Mouse (Mus musculus) MEL (cell line): ENCODE results near the gene Zfp598. TPM values are rescaled to one million over a fixed set of nuclear protein-coding genes. Genes with fewer than 3 reads are reported as not detected.

Experiments
- DNase-seq: peaks from one replicate; pipeline ENCODE4 v3.0.0; 2011; ENCODE audit warnings: low read depth, low spot score
- H3K27ac ChIP-seq: 2 replicates; pipeline ENCODE4 v1.5.1; 2012; ENCODE audit warnings: low read depth, mild to moderate bottlenecking, control low read depth, low read length, moderate library complexity; ENCODE audit not compliant: control insufficient read depth
- H3K27me3 ChIP-seq, 2 experiments: fragments of 150-350 bp in 1 of 2; sonication (generic) in 1 of 2; 2 replicates each; pipeline ENCODE4 v1.6.1; 2012; ENCODE audit warnings: low read length in 2 of 2, mild to moderate bottlenecking in 2 of 2, improper control_type of control experiment in 1 of 2, moderate library complexity in 1 of 2; ENCODE audit not compliant: insufficient read depth in 2 of 2, control insufficient read depth in 1 of 2
- H3K36me3 ChIP-seq, 2 experiments: 2 replicates each; pipeline ENCODE4 v1.6.1; 2012 to 2014; ENCODE audit warnings: low read length in 2 of 2, improper control_type of control experiment in 1 of 2, inconsistent platforms in 1 of 2, mild to moderate bottlenecking in 1 of 2; ENCODE audit not compliant: insufficient read depth in 2 of 2, control insufficient read depth in 1 of 2
- H3K4me1 ChIP-seq, 2 experiments: fragments of 150-350 bp in 1 of 2; sonication (generic) in 1 of 2; 2 replicates each; pipeline ENCODE4 v1.6.1; 2012; ENCODE audit warnings: low read length in 2 of 2, improper control_type of control experiment in 1 of 2, mild to moderate bottlenecking in 1 of 2; ENCODE audit not compliant: insufficient read depth in 2 of 2, control insufficient read depth in 1 of 2
- H3K4me3 ChIP-seq, 2 experiments: fragments of 150-350 bp in 1 of 2; sonication (generic) in 1 of 2; 2 replicates each; pipeline ENCODE4 v1.5.1; 2012; ENCODE audit warnings: low read depth in 2 of 2, low read length in 2 of 2, mild to moderate bottlenecking in 2 of 2, moderate library complexity in 2 of 2, control low read depth in 1 of 2, improper control_type of control experiment in 1 of 2; ENCODE audit not compliant: control insufficient read depth in 1 of 2, insufficient read depth in 1 of 2
- H3K79me2 ChIP-seq: 2 replicates; pipeline ENCODE4 v1.6.1; 2012; ENCODE audit warnings: mild to moderate bottlenecking, low read length, moderate library complexity; ENCODE audit not compliant: control insufficient read depth, poor library complexity, insufficient read depth
- H3K9ac ChIP-seq: 2 replicates; pipeline ENCODE4 v1.6.1; 2012; ENCODE audit warnings: low read depth, mild to moderate bottlenecking, control low read depth, low read length, moderate library complexity; ENCODE audit not compliant: control insufficient read depth, poor library complexity, severe bottlenecking
- H3K9me3 ChIP-seq: fragments of 150-350 bp; sonication (generic); replicated peaks from 2 replicates; pipeline ENCODE4 v1.6.1; 2012; ENCODE audit warnings: mild to moderate bottlenecking, low read length, improper control_type of control experiment, moderate library complexity; ENCODE audit not compliant: insufficient read depth
- BHLHE40 ChIP-seq: IDR thresholded peaks from 2 replicates; pipeline ENCODE4 v1.6.1; 2012; ENCODE audit warnings: low read depth, mild to moderate bottlenecking, inconsistent platforms, low read length, improper control_type of control experiment, borderline replicate concordance
- CHD2 ChIP-seq: IDR thresholded peaks from 2 replicates; pipeline ENCODE4 v1.6.1; 2011; ENCODE audit warnings: low read length, improper control_type of control experiment
- E2F4 ChIP-seq: IDR thresholded peaks from 2 replicates; pipeline ENCODE4 v1.6.1; 2011; ENCODE audit warnings: low read depth, low read length, improper control_type of control experiment, borderline replicate concordance
- EP300 ChIP-seq, 2 experiments: IDR thresholded peaks; 2 replicates each; pipeline ENCODE4 v1.6.1; 2011; ENCODE audit warnings: improper control_type of control experiment in 2 of 2, low read length in 2 of 2, low read depth in 1 of 2, mild to moderate bottlenecking in 1 of 2
- ETS1 ChIP-seq: IDR thresholded peaks from 2 replicates; pipeline ENCODE4 v1.6.1; 2012; ENCODE audit warnings: low read depth, mild to moderate bottlenecking, inconsistent platforms, low read length, improper control_type of control experiment, moderate library complexity
- HCFC1 ChIP-seq: IDR thresholded peaks from 2 replicates; pipeline ENCODE4 v1.6.1; 2012; ENCODE audit warnings: low read depth, mild to moderate bottlenecking, inconsistent platforms, low read length, improper control_type of control experiment, moderate library complexity
- KAT2A ChIP-seq: conservative IDR thresholded peaks from 2 replicates; pipeline ENCODE4 v1.6.1; 2012; ENCODE audit warnings: low read depth, low read length, improper control_type of control experiment, inconsistent platforms
- MAX ChIP-seq: IDR thresholded peaks from 2 replicates; pipeline ENCODE4 v1.6.1; 2011; ENCODE audit warnings: low read length, improper control_type of control experiment
- MAZ ChIP-seq: IDR thresholded peaks from 2 replicates; pipeline ENCODE4 v1.6.1; 2012; ENCODE audit warnings: low read depth, mild to moderate bottlenecking, inconsistent platforms, low read length, improper control_type of control experiment
- POLR2A ChIP-seq, 2 experiments: IDR thresholded peaks; 2 replicates each; pipeline ENCODE4 v1.6.1; 2011 to 2012; ENCODE audit warnings: low read length in 2 of 2, mild to moderate bottlenecking in 2 of 2, control low read depth in 1 of 2, improper control_type of control experiment in 1 of 2, low read depth in 1 of 2, moderate library complexity in 1 of 2; ENCODE audit not compliant: control insufficient read depth in 1 of 2, insufficient read depth in 1 of 2, poor library complexity in 1 of 2
- POLR2AphosphoS5 ChIP-seq: IDR thresholded peaks from 2 replicates; pipeline ENCODE4 v1.6.1; 2012; ENCODE audit warnings: low read depth, borderline replicate concordance, mild to moderate bottlenecking, inconsistent platforms, low read length, moderate library complexity, mixed read lengths
- RAD21 ChIP-seq: IDR thresholded peaks from 2 replicates; pipeline ENCODE4 v1.6.1; 2011; ENCODE audit warnings: mild to moderate bottlenecking, low read depth, low read length, improper control_type of control experiment
- RCOR1 ChIP-seq: IDR thresholded peaks from 2 replicates; pipeline ENCODE4 v1.6.1; 2012; ENCODE audit warnings: low read depth, mild to moderate bottlenecking, inconsistent platforms, low read length, improper control_type of control experiment
- SMC3 ChIP-seq: IDR thresholded peaks from 2 replicates; pipeline ENCODE4 v1.6.1; 2011; ENCODE audit warnings: low read depth, low read length, improper control_type of control experiment
- TAL1 ChIP-seq: IDR thresholded peaks from 2 replicates; pipeline ENCODE4 v1.6.1; 2012; ENCODE audit warnings: mild to moderate bottlenecking, inconsistent platforms, low read length, moderate library complexity, mixed read lengths
- TBP ChIP-seq: IDR thresholded peaks from 2 replicates; pipeline ENCODE4 v1.8.0; 2011; ENCODE audit warnings: low read depth, low read length, improper control_type of control experiment
- UBTF ChIP-seq: IDR thresholded peaks from 2 replicates; pipeline ENCODE4 v1.6.1; 2012; ENCODE audit warnings: low read depth, mild to moderate bottlenecking, inconsistent platforms, low read length, improper control_type of control experiment, moderate library complexity, borderline replicate concordance; ENCODE audit not compliant: insufficient read depth
- ZC3H11A ChIP-seq: IDR thresholded peaks from 2 replicates; pipeline ENCODE4 v1.6.1; 2012; ENCODE audit warnings: low read depth, mild to moderate bottlenecking, inconsistent platforms, low read length, improper control_type of control experiment
- ZKSCAN1 ChIP-seq: IDR thresholded peaks from 2 replicates; pipeline ENCODE4 v1.6.1; 2012; ENCODE audit warnings: low read depth, mild to moderate bottlenecking, inconsistent platforms, low read length, improper control_type of control experiment, moderate library complexity
- ZMIZ1 ChIP-seq: IDR thresholded peaks from 2 replicates; pipeline ENCODE4 v1.6.1; 2012; ENCODE audit warnings: low read depth, mild to moderate bottlenecking, inconsistent platforms, low read length, improper control_type of control experiment, moderate library complexity
- ZNF384 ChIP-seq: IDR thresholded peaks from 2 replicates; pipeline ENCODE4 v1.6.1; 2012; ENCODE audit warnings: low read depth, mild to moderate bottlenecking, inconsistent platforms, low read length, improper control_type of control experiment
- polyA plus RNA-seq, 2 experiments: library from polyadenylated mRNA; stranded (reverse) in 1 of 2; unstranded in 1 of 2; fragments of >175 nt in 1 of 2; fragments of >200 nt in 1 of 2; gene quantifications; 2 replicates each; pipeline versions ENCODE4 v1.2.1 to v1.2.4; 2012; ENCODE audit warnings: low replicate concordance in 2 of 2, low read depth in 1 of 2; ENCODE audit not compliant: insufficient read length in 2 of 2, insufficient read depth in 1 of 2, missing spikeins in 1 of 2
- total RNA-seq: library from RNA; depleted of rRNA; stranded (reverse); fragments of 300-350 nt; gene quantifications from 2 replicates; pipeline ENCODE4 v1.2.3, GENCODE M21; 2012

Gene Zfp598
- total and polyA plus RNA-seq, 3 experiments = 22.2 to 80.4 (median 59.0) TPM

- H3K9me3 ChIP-seq = no peaks in the 10 kb centered on the region
- no peaks in the 10 kb centered on the region for H3K79me2 ChIP-seq
- peaks cover 4% of the 10 kb centered on the region in 2 experiments; a peak in 3 of 4 replicates for H3K4me1 ChIP-seq
- no peak overlapping the region for H3K9ac ChIP-seq
- no peaks in the 10 kb centered on the region for H3K27me3 ChIP-seq
- no peak overlapping the region for H3K27ac ChIP-seq
- H3K4me3 ChIP-seq = no peak overlapping the region
- H3K36me3 ChIP-seq = no peaks in the 10 kb centered on the region
- no peak for TF ChIP-seq ETS1
- no peak for TF ChIP-seq RCOR1
- TF ChIP-seq MAX = no peak
- TF ChIP-seq ZKSCAN1 = no peak
- TF ChIP-seq POLR2A (IDR thresholded peaks at IDR 0.05; ENCODE audit: control insufficient read depth in 1 of 2, insufficient read depth in 1 of 2, low read depth in 1 of 2, low read length in 2 of 2, poor library complexity in 1 of 2) = no peak
- TF ChIP-seq SMC3 = no peak
- TF ChIP-seq MAZ = no peak
- no peak for TF ChIP-seq KAT2A
- no peak for TF ChIP-seq RAD21
- no peak for TF ChIP-seq ZC3H11A
- TF ChIP-seq CHD2 = no peak
- no peak for TF ChIP-seq E2F4
- no peak for TF ChIP-seq UBTF
- no peak for DNase-seq
Observed at GRCm38 (mm10) chr17:24638840-24639239, 30.6 kb upstream of the Zfp598 start.

- no peak overlapping the region for H3K27ac ChIP-seq
- no peak overlapping the region for H3K4me3 ChIP-seq
- H3K9ac ChIP-seq = no peak overlapping the region
- H3K36me3 ChIP-seq = no peaks in the 10 kb centered on the region
- H3K27me3 ChIP-seq = no peaks in the 10 kb centered on the region
- no peaks in the 10 kb centered on the region for H3K9me3 ChIP-seq
- no peaks in the 10 kb centered on the region for H3K79me2 ChIP-seq
- TF ChIP-seq ZNF384 = no peak
- no peak for DNase-seq
- peaks cover 4% of the 10 kb centered on the region in 2 experiments; a peak in 3 of 4 replicates for H3K4me1 ChIP-seq
Observed at GRCm38 (mm10) chr17:24639571-24639988, 29.9 kb upstream of the Zfp598 start.

- no peak for TF ChIP-seq POLR2AphosphoS5
- TF ChIP-seq ZMIZ1 = no peak
- no peak for TF ChIP-seq TBP
- TF ChIP-seq HCFC1 = no peak
- no peak for TF ChIP-seq CHD2
- TF ChIP-seq ZNF384 = no peak
- TF ChIP-seq UBTF = no peak
- TF ChIP-seq EP300 (IDR thresholded peaks at IDR 0.05; ENCODE audit: low read depth in 1 of 2, low read length in 2 of 2) = no peak
- no peak for TF ChIP-seq BHLHE40
- no peak for TF ChIP-seq TAL1
- no peak for TF ChIP-seq ETS1
- TF ChIP-seq, all 39 proteins: peak for 0
- no peak for DNase-seq
- Histone ChIP-seq H3K27ac (no peak overlapping the region), H3K9ac (no peak overlapping the region), H3K79me2 (no peaks in the 10 kb centered on the region), H3K27me3 (no peaks in the 10 kb centered on the region), H3K36me3 (no peaks in the 10 kb centered on the region), H3K4me3 (no peak overlapping the region), H3K9me3 (no peaks in the 10 kb centered on the region), H3K4me1 (peaks cover 2 to 4% of the 10 kb centered on the region in 2 experiments; a peak in 2 of 4 replicates)
Observed at GRCm38 (mm10) chr17:24640119-24640518, 29.4 kb upstream of the Zfp598 start.
